Mouse (Mus musculus) embryonic facial prominence, embryonic 11.5 days (tissue): ENCODE measurements around the gene Olfr1138. TPM values are rescaled to one million over a fixed set of nuclear protein-coding genes. Genes with fewer than 3 reads are reported as not detected.

ENCODE experiments used
- polyA plus RNA-seq: library from polyadenylated mRNA; unstranded; fragments of >200 nt; fragmentation: Nextera tagmentation; extraction: Ambion mirVana; gene quantifications from 2 replicates; pipeline ENCODE4 v1.2.1, GENCODE M21; 2014

Olfr1138 gene
- polyA plus RNA-seq, 1 experiment from 2014 or later, result not detected

Other genes starting within 250 kb of the Olfr1138 start
- gene Pramel7, start 242.9 kb downstream of the Olfr1138 start, polyA plus RNA-seq, result not detected in 2 replicates
- gene Pramel6, start 233.4 kb downstream of the Olfr1138 start, polyA plus RNA-seq, result not detected in 2 replicates
- not detected in 2 replicates for gene Olfr153, start 208.2 kb downstream of the Olfr1138 start, polyA plus RNA-seq
- not detected in 2 replicates for gene Olfr1128, start 194.4 kb downstream of the Olfr1138 start, polyA plus RNA-seq
- not detected in 2 replicates for gene Olfr1129, start 166.1 kb downstream of the Olfr1138 start, polyA plus RNA-seq
- not detected in 2 replicates for gene Olfr1130, start 133.8 kb downstream of the Olfr1138 start, polyA plus RNA-seq
- not detected in 2 replicates for gene Olfr1131, start 112.9 kb downstream of the Olfr1138 start, polyA plus RNA-seq
- not detected in 2 replicates for gene Olfr1132, start 102.4 kb downstream of the Olfr1138 start, polyA plus RNA-seq
- gene Olfr1133, start 92.6 kb downstream of the Olfr1138 start, polyA plus RNA-seq, result not detected in 2 replicates
- not detected in 2 replicates for gene Olfr1134, start 81.5 kb downstream of the Olfr1138 start, polyA plus RNA-seq
- gene Olfr1135, start 66.3 kb downstream of the Olfr1138 start, polyA plus RNA-seq, result not detected in 2 replicates
- gene Olfr1136, start 46.0 kb downstream of the Olfr1138 start, polyA plus RNA-seq, result not detected in 2 replicates
- gene Olfr1137, start 26.8 kb downstream of the Olfr1138 start, polyA plus RNA-seq, result not detected in 2 replicates
- gene Olfr1140, start 3.8 kb upstream of the Olfr1138 start, polyA plus RNA-seq, result not detected in 2 replicates
- gene Olfr1141, start 14.0 kb upstream of the Olfr1138 start, polyA plus RNA-seq, result not detected in 2 replicates
- not detected in 2 replicates for gene Olfr152, start 39.5 kb upstream of the Olfr1138 start, polyA plus RNA-seq
- gene Olfr1143, start 60.6 kb upstream of the Olfr1138 start, polyA plus RNA-seq, result 0.17 TPM in 1 of 2 replicates, not detected in the other
- gene Olfr1145, start 69.8 kb upstream of the Olfr1138 start, polyA plus RNA-seq, result not detected in 2 replicates
- gene Olfr1148, start 90.6 kb upstream of the Olfr1138 start, polyA plus RNA-seq, result not detected in 2 replicates
- not detected in 2 replicates for gene Olfr1150-ps1, start 104.0 kb upstream of the Olfr1138 start, polyA plus RNA-seq
- gene Olfr1151, start 115.9 kb upstream of the Olfr1138 start, polyA plus RNA-seq, result not detected in 2 replicates
- not detected in 2 replicates for gene Olfr1152, start 126.5 kb upstream of the Olfr1138 start, polyA plus RNA-seq
- gene Olfr1153, start 155.0 kb upstream of the Olfr1138 start, polyA plus RNA-seq, result not detected in 2 replicates
- gene Olfr1154, start 165.2 kb upstream of the Olfr1138 start, polyA plus RNA-seq, result not detected in 2 replicates
- not detected in 2 replicates for gene Olfr1155, start 205.2 kb upstream of the Olfr1138 start, polyA plus RNA-seq
- gene Olfr1156, start 213.1 kb upstream of the Olfr1138 start, polyA plus RNA-seq, result not detected in 2 replicates
- not detected in 2 replicates for gene Olfr1157, start 228.3 kb upstream of the Olfr1138 start, polyA plus RNA-seq
- gene Olfr74, start 234.7 kb upstream of the Olfr1138 start, polyA plus RNA-seq, result not detected in 2 replicates